Mouse (Mus musculus) ZHBTc4 (cell line): ENCODE results near the gene Zfp384.

Experiments used
- DNase-seq: peaks from one replicate; pipeline ENCODE4 v3.0.0-alpha.2; 2011; ENCODE audit warnings: low read depth, low spot score

The Zfp384 gene

DNA sequence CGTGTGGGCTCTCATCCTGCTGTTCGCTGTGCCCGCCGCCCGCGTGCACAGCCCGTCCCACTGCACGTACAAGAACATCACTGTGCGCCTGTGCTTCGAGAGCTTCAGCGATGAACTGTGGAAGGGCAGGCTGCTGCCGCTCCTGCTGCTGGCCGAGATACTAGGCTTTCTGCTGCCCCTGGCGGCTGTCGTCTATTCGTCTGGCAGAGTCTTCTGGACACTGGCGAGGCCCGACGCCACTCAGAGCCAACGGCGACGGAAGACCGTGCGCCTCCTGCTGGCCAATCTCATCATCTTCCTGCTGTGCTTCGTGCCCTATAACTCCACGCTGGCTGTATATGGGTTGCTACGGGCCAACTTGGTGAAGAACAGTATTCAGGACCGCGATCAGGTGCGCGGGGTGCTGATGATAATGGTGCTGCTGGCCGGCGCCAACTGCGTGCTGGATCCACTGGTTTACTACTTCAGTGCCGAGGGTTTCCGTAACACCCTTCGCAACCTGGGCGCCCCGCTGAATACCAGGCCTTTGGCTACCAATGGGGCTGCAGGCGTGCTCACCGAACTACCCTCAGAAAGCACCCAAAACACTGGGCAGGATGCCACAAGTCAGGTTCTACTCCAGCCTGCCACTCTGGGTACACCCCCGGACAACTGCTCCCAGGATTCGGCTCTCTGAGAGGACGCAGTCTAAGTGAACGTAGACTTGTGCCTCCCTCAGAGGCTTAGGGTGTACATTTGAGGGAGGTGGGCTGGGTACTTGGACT, 73.0 kb downstream of the Zfp384 start:
- peak; percentile 98 for DNase-seq

DNA sequence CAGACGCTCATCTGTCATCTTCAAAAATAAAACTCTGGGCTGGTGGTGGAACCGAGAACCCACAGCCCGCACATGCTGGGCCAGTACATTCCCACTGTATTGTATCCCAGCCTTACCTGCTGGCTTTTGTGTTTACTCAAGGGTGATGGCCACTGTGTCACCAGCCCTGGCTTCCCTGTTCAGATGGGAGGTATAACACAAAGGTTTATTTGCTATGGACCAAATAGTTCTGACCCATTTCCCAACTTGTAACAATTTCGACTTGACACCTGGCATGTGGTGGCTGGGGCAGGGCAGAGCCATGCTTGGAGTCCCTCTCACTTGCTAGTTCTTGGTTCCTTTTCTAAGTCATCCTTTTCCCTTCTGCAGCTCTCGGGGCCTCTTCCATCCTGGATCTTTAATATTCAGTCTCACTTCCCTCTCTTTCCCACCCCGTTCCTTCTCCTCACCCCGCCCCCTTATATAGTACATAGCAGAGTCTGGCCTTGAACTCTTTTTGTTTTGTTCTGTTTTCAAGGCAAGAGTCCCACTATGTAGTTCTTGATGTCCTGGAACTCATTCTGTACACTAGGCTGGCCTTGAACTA, 73.9 kb downstream of the Zfp384 start:
- DNase-seq, result no peak

DNA sequence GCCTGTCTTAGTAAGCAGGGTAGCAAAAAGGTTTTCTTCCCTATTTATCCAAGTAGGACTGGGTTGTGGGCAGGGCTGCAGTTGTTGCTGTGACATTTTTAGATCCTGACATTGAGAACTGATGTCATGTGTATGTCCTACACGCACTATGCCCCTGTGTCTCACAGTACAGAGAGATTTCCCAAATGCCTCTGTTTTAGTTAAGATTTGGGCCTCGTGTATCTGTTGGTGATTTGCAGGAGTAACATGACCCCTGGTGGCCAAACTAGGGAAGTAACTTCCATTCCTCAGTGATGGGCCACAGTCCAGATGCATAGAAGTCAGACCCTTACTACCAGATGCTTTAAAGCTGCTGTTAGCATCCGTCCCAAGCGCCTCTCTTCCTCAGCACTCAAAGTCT, 75.5 kb downstream of the Zfp384 start:
- peak; percentile 85 for DNase-seq
